Mouse (Mus musculus): ENCODE results near the gene Smim8. TPM values are rescaled to one million over a fixed set of nuclear protein-coding genes. Genes with fewer than 3 reads are reported as not detected.

The Smim8 gene
- total RNA-seq, 2 experiments from 2014 or later = 11.9 to 12.3 TPM

- ATAC-seq (replicated peaks; ENCODE audit: poor library complexity, severe bottlenecking) = no peak
Measured at GRCm38 (mm10) chr4:34720127-34720895, 57.9 kb downstream of the Smim8 start.

GRCm38 (mm10) chr4:34719421-34719820 lies 58.8 kb downstream of the Smim8 start:
- no peak for ATAC-seq (replicated peaks; ENCODE audit: poor library complexity, severe bottlenecking)

Other genes with a start within 250 kb of the Smim8 start
- gene Akirin2, start 227.5 kb downstream of the Smim8 start, total RNA-seq (2014; fragmentation: Nextera tagmentation) = 22.0 and 37.7 TPM in 2 replicates
- gene Akirin2, start 227.5 kb downstream of the Smim8 start, total RNA-seq (2017) = 40.0 and 46.0 TPM in 2 replicates
- 114 and 131 TPM in 2 replicates for gene Orc3, start 163.5 kb downstream of the Smim8 start, total RNA-seq (2014; fragmentation: Nextera tagmentation)
- 117 and 151 TPM in 2 replicates for gene Orc3, start 163.5 kb downstream of the Smim8 start, total RNA-seq (2017)
- gene Rars2, start 163.5 kb downstream of the Smim8 start, total RNA-seq (2014; fragmentation: Nextera tagmentation) = 34.4 and 35.5 TPM in 2 replicates
- 43.3 and 43.4 TPM in 2 replicates for gene Rars2, start 163.5 kb downstream of the Smim8 start, total RNA-seq (2017)
- 18.5 and 30.9 TPM in 2 replicates for gene Slc35a1, start 91.0 kb downstream of the Smim8 start, total RNA-seq (2014; fragmentation: Nextera tagmentation)
- gene Slc35a1, start 91.0 kb downstream of the Smim8 start, total RNA-seq (2017) = 28.6 and 29.3 TPM in 2 replicates
- gene Cfap206, start 48.2 kb downstream of the Smim8 start, total RNA-seq (2014; fragmentation: Nextera tagmentation) = not detected in 2 replicates
- gene Cfap206, start 48.2 kb downstream of the Smim8 start, total RNA-seq (2017) = not detected in 2 replicates
- gene Gm136, start 22.2 kb downstream of the Smim8 start, total RNA-seq (2014; fragmentation: Nextera tagmentation) = not detected in 2 replicates
- not detected in 2 replicates for gene Gm136, start 22.2 kb downstream of the Smim8 start, total RNA-seq (2017)
- gene Zfp292, start 104.5 kb upstream of the Smim8 start, total RNA-seq (2014; fragmentation: Nextera tagmentation) = 23.6 and 27.4 TPM in 2 replicates
- 28.6 and 29.5 TPM in 2 replicates for gene Zfp292, start 104.5 kb upstream of the Smim8 start, total RNA-seq (2017)
- gene Cga, start 115.4 kb upstream of the Smim8 start, total RNA-seq (2014; fragmentation: Nextera tagmentation) = not detected in 2 replicates
- gene Cga, start 115.4 kb upstream of the Smim8 start, total RNA-seq (2017) = not detected in 2 replicates

Data from granulocyte monocyte progenitor cell, adult 5-6 weeks (primary cell).